Mouse (Mus musculus): ENCODE data around the gene 4930563M21Rik.
"Not testable (repeated sequence)": the region's sequence is repeated elsewhere in the genome, so short reads cannot be mapped to it uniquely, and the experiment has no call there.

The 4930563M21Rik gene

GRCm38 (mm10) chr9:56010450-56010849 lies at the start of gene 4930563M21Rik:
TSS of gene 4930563M21Rik (minus strand) at chr9:56010550.
- no peak for DNase-seq (ENCODE audit: low read depth in 2 of 2, low spot score in 2 of 2)

- no peak for DNase-seq (ENCODE audit: low read depth in 2 of 2, low spot score in 2 of 2)
Observed at GRCm38 (mm10) chr9:56056147-56056546, 45.8 kb upstream of the 4930563M21Rik start.

GRCm38 (mm10) chr9:56053796-56054195 lies 43.4 kb upstream of the 4930563M21Rik start:
- no peak for DNase-seq (ENCODE audit: low read depth in 2 of 2, low spot score in 2 of 2)

DNA sequence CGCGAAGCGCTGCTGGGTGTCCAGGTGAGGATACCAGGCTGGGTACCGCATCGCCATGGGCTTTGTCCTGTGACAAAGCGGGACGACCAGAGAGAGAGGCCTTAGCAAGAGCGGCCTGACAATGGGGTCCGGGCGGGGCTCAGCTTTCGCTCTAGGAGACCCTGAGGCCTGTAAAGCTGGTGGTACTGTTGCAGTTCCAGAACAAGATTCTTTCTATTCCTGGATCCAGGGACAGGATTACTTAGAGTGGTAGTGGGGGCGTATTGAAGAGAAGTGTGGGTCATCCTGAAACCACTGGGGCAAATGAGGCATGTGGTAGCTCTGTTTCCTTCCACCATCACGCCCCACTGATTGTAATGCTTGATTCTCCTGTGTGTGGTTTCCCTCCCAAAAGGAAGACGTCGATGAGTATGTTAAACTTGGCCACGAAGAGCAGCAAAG lies 31.9 kb upstream of the 4930563M21Rik start:
- no peak for DNase-seq (ENCODE audit: low read depth in 2 of 2, low spot score in 2 of 2)

- DNase-seq (ENCODE audit: low read depth in 2 of 2, low spot score in 2 of 2) = peak; percentile 90 to 96
Observed at GRCm38 (mm10) chr9:56041372-56042180, 31.2 kb upstream of the 4930563M21Rik start, which contains the start of gene Rcn2. TSS of gene Rcn2 (plus strand) at chr9:56041845.

GRCm38 (mm10) chr9:56032219-56032618 lies 21.9 kb upstream of the 4930563M21Rik start:
- no peak for DNase-seq (ENCODE audit: low read depth in 2 of 2, low spot score in 2 of 2)

GRCm38 (mm10) chr9:56027292-56027691 lies 16.9 kb upstream of the 4930563M21Rik start:
- DNase-seq (ENCODE audit: low read depth in 2 of 2, low spot score in 2 of 2) = no peak

DNA sequence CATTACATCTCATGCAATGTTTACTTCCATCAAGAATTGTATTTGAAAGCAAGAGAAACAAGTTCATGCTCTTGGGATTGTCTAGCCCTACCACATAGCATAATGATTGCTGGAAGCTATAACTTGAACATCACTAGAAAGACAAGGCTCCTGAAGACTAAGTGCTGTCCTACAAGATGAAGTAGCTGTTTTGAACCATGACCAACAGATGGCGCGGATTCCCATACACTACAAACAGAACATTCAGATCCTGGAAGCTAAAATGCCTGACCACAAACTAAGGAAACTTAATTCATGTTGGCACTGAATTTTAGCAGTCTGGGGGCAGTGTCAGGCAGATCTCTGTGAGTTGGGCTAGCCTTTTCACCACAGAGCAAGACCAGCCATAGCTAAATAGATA lies 14.4 kb upstream of the 4930563M21Rik start:
- peak in 1 of 2 experiments; percentile 19 for DNase-seq (ENCODE audit: low read depth in 2 of 2, low spot score in 2 of 2)

DNA sequence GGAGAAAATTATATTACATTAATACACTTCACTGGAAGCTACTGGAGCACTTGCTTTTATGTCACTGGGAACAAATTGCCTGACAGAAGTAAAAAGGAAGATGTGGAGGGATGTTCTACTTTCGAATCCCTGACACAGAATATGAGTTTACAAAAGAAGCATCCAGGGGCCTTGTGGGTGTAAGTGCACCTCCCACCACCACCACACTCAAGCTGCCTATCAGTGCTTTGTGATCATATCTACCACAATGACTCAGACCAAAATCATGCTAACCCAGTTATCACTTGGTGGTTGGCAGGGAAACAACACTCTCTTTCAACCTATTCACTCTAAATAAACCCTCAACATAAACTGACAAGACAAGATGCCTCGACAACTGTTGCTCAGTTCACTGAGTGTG lies 5.7 kb downstream of the 4930563M21Rik start:
- not testable (repeated sequence) for DNase-seq (ENCODE audit: low read depth in 2 of 2, low spot score in 2 of 2)

GRCm38 (mm10) chr9:55946819-55947218 lies 63.5 kb downstream of the 4930563M21Rik start:
- DNase-seq (ENCODE audit: low read depth in 2 of 2, low spot score in 2 of 2) = peak; percentile 18 to 41

- DNase-seq (ENCODE audit: low read depth in 2 of 2, low spot score in 2 of 2) = no peak
Observed at GRCm38 (mm10) chr9:55941356-55941755, 69.0 kb downstream of the 4930563M21Rik start.

GRCm38 (mm10) chr9:55938618-55938985 lies 71.7 kb downstream of the 4930563M21Rik start:
- DNase-seq (ENCODE audit: low read depth in 2 of 2, low spot score in 2 of 2) = no peak

- DNase-seq (ENCODE audit: low read depth in 2 of 2, low spot score in 2 of 2) = peak; percentile 76 to 87
Observed at GRCm38 (mm10) chr9:55937664-55938617, 72.4 kb downstream of the 4930563M21Rik start, which contains the start of gene Scaper. TSS of gene Scaper (minus strand) at chr9:55938119.

DNA sequence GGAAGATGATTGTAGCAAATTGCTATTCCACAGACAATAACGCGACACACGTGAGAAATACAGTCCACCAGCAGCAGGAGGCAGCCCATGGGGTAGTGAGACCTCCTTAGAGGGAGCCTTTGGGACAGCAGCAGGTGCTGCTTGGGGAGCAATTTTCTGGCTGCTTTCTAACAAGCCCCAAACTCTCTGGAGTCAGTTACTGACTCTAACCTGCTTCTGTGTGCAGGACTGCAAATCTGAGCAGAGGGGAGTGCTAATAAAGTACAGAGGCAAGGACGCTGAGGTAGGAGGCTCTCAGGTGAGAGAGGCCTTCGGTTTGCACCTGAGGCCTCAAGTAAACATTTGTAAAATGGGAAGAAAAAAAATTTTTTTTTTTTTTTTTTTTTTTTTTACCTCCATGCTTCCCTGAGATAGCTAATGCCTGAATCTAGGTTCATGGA lies 73.1 kb downstream of the 4930563M21Rik start:
- DNase-seq (ENCODE audit: low read depth in 2 of 2, low spot score in 2 of 2) = no peak

DNA sequence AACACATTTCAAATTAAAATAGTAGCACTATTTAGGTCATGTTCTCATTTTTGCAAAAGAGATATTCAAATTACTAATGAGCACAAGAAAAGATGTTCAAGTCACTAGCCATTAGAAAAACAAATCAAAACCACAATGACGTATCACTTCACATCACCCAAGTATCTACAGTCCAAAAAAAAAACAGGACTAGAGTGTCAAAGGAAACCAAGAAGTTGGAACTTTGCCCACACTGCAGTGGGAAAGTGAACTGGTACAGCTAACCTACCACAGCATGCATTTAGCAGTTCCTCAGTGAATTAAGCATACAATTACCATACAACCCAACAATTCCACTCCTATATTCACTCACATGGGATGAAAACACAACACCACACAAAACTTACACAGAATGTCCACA lies 77.9 kb downstream of the 4930563M21Rik start:
- DNase-seq (ENCODE audit: low read depth in 2 of 2, low spot score in 2 of 2) = no peak

DNA sequence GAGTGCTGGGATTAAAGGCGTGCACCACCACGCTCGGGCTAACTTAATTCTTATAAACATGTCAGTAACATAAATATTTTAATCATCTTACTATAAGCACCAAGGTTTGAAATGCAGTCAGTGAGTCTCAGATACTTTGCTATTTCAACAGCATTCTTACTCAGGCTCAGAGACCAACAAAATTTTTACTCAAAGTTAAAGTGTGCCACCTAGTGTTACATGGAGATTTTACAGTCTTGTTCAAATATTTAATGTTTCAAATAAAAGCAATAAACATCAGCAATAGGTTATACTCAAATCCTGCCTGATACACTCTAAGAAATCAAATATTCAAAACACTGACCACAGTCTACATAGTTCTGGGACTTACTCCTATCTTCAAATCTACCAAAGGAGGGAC lies 91.8 kb downstream of the 4930563M21Rik start:
- DNase-seq (ENCODE audit: low read depth in 2 of 2, low spot score in 2 of 2) = peak in 1 of 2 experiments; percentile 11

GRCm38 (mm10) chr9:55916751-55917150 lies 93.6 kb downstream of the 4930563M21Rik start:
- DNase-seq (ENCODE audit: low read depth in 2 of 2, low spot score in 2 of 2) = no peak
